Mouse (Mus musculus): ENCODE results near the gene Fam110c.

DNA sequence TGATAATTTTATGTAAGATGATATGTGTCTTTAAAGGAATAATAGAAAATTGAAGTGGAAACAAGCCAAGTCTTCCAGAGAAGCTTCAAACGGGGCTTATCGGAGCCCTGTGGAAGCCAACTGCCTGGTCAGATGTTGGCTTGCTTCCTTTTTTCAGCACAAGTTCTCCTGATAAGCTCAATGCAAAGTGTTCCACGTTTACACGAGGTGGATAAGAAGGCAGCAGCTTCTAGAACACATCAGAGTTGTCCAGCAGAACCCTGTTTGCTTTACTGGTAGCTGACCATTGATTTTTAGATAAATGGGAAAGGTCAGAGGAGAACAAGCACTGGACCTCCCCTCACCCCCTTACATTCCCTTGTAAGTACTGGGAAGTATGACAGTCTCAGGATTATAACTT lies 9.3 kb downstream of the Fam110c start:
- TF ChIP-seq CTCF (IDR thresholded peaks at IDR 0.05; ENCODE audit: borderline replicate concordance, control insufficient read depth, extremely low read depth, insufficient read depth, low read length, poor library complexity): no peak
- no peak for TF ChIP-seq POLR2A (IDR thresholded peaks at IDR 0.05; ENCODE audit: control insufficient read depth, extremely low read depth, insufficient read depth, low read length, poor library complexity)

Data from thymus, adult 2 months (tissue).